Mouse (Mus musculus): ENCODE measurements around the gene P2rx4. TPM values are rescaled to one million over a fixed set of nuclear protein-coding genes. Genes with fewer than 3 reads are reported as not detected.
"Not testable (repeated sequence)": the region's sequence is repeated elsewhere in the genome, so short reads cannot be mapped to it uniquely, and the experiment has no call there.

P2rx4 gene
- 12.3 and 14.4 TPM in 2 replicates for polyA plus RNA-seq (2014; fragmentation: Nextera tagmentation; extraction: Ambion mirVana)

DNA sequence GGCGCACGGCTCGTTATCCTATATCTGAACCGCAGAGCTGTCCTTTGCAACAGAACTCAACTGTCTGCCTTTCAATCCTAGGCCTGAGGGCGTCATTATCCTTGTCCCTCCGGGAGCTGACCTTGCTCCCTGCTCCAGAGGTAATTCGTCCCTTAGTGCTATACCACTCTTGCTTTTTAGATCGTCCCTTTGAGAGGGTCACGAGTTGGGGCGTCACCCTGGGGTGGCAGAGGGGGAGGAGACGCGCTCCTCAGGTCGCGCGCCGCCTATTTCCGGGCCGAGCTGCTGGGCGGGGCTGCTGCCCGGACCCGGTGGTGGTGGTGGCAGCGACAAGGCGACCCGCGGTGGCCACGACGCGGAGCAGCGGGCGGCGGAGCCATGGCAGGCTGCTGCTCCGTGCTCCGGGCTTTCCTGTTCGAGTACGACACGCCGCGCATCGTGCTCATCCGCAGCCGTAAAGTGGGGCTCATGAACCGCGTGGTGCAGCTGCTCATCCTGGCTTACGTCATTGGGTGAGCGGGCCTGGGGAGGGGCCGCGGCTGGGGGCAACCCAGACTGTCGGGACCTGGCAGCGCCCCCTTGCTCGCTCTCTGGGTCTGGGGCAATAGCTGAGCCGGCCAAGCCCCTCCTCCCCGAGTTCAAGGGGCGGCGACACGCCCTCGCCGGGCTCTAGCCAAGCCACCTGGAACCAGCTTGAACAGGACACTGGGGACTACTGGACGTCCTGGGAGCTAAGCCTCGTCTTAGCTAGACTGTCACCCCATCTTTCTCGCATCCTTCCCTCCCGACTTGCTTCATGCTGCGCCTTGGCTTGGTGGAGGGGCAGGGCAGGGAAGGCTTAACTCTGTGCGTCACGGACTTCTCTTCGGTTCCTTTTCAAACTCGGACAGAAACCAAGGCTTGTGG lies at the start of gene P2rx4:
P2rx4 (plus strand) TSS at position 269 of the 906 bp plus-strand sequence.
- peak within 1 kb of the TSS; percentile 83 for H3K9ac ChIP-seq (replicated peaks; ENCODE audit: low read depth, low read length)
- H3K36me3 ChIP-seq (ENCODE audit: control insufficient read depth, insufficient read depth, low read length): no peaks in the 10 kb centered on the region
- peak within 1 kb of the TSS; percentile 70 for H3K4me2 ChIP-seq (ENCODE audit: low read depth, low read length)
- no peaks in the 10 kb centered on the region for H3K9me3 ChIP-seq (ENCODE audit: control insufficient read depth, low read length)
- ATAC-seq (ENCODE audit: low read depth): peak; percentile 90
- peak within 1 kb of the TSS; percentile 84 for H3K27ac ChIP-seq (ENCODE audit: low read depth, low read length)
- H3K27me3 ChIP-seq (ENCODE audit: control insufficient read depth, insufficient read depth, low read length): no peaks in the 10 kb centered on the region
- WGBS: 2% methylated on average over 64 of the region's 66 CpGs
- peaks cover 7% of the 10 kb centered on the region; the same call in 1 of the 2 replicates for H3K4me1 ChIP-seq (ENCODE audit: control insufficient read depth, insufficient read depth, low read length)
- peak within 1 kb of the TSS; percentile 56 for H3K4me3 ChIP-seq (ENCODE audit: low read depth, low read length)

DNA sequence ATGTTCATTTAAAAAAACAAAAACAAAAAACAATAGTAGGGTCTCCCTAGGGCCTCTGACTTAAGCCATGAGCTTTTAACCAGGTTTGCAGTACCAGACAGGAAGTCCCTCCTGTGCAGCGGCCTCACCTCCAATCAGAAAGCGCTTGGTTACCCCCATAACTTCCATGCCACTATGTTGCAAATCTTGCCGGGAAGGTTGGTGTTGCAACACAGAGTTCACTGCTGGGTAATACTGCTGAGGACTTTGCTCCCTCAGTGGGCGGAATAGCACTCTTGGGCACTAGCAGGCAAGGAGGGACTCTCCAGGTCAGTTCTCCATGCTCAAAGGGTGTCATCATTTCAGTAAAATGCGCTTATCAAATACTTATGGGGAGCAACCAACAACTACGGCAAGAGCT lies 44.8 kb upstream of the P2rx4 start:
- H3K4me3 ChIP-seq (ENCODE audit: low read depth, low read length): no peak overlapping the region
- no peaks in the 10 kb centered on the region for H3K27me3 ChIP-seq (ENCODE audit: control insufficient read depth, insufficient read depth, low read length)
- no peak overlapping the region for H3K9ac ChIP-seq (replicated peaks; ENCODE audit: low read depth, low read length)
- no peaks in the 10 kb centered on the region for H3K4me1 ChIP-seq (ENCODE audit: control insufficient read depth, insufficient read depth, low read length)
- WGBS: 95% methylated on average over 6 of the region's 6 CpGs
- no peaks in the 10 kb centered on the region for H3K36me3 ChIP-seq (ENCODE audit: control insufficient read depth, insufficient read depth, low read length)
- no peaks in the 10 kb centered on the region for H3K9me3 ChIP-seq (ENCODE audit: control insufficient read depth, low read length)
- H3K4me2 ChIP-seq (ENCODE audit: low read depth, low read length): no peak overlapping the region
- no peak overlapping the region for H3K27ac ChIP-seq (ENCODE audit: low read depth, low read length)
- ATAC-seq (ENCODE audit: low read depth): no peak

- no peak for ATAC-seq (ENCODE audit: low read depth)
- Histone ChIP-seq H3K4me1 (ENCODE audit: control insufficient read depth, insufficient read depth, low read length) (no peaks in the 10 kb centered on the region), H3K9ac (replicated peaks; ENCODE audit: low read depth, low read length) (no peak overlapping the region), H3K36me3 (ENCODE audit: control insufficient read depth, insufficient read depth, low read length) (no peaks in the 10 kb centered on the region), H3K27ac (ENCODE audit: low read depth, low read length) (no peak overlapping the region), H3K4me2 (ENCODE audit: low read depth, low read length) (no peak overlapping the region), H3K9me3 (ENCODE audit: control insufficient read depth, low read length) (no peaks in the 10 kb centered on the region), H3K4me3 (ENCODE audit: low read depth, low read length) (no peak overlapping the region), H3K27me3 (ENCODE audit: control insufficient read depth, insufficient read depth, low read length) (no peaks in the 10 kb centered on the region)
- 72% methylated on average over 5 of the region's 5 CpGs for WGBS
Observed at GRCm38 (mm10) chr5:122665036-122665435, 42.3 kb upstream of the P2rx4 start.

- Histone ChIP-seq H3K4me1 (ENCODE audit: control insufficient read depth, insufficient read depth, low read length) (no peaks in the 10 kb centered on the region), H3K27me3 (ENCODE audit: control insufficient read depth, insufficient read depth, low read length) (no peaks in the 10 kb centered on the region), H3K36me3 (ENCODE audit: control insufficient read depth, insufficient read depth, low read length) (no peaks in the 10 kb centered on the region), H3K9ac (replicated peaks; ENCODE audit: low read depth, low read length) (no peak overlapping the region), H3K4me2 (ENCODE audit: low read depth, low read length) (no peak overlapping the region), H3K9me3 (ENCODE audit: control insufficient read depth, low read length) (no peaks in the 10 kb centered on the region), H3K4me3 (ENCODE audit: low read depth, low read length) (no peak overlapping the region), H3K27ac (ENCODE audit: low read depth, low read length) (no peak overlapping the region)
- ATAC-seq (ENCODE audit: low read depth): no peak
- 78% methylated on average over 15 of the region's 15 CpGs for WGBS
Observed at GRCm38 (mm10) chr5:122668981-122669897, 38.1 kb upstream of the P2rx4 start.

- H3K36me3 ChIP-seq (ENCODE audit: control insufficient read depth, insufficient read depth, low read length); H3K9me3 ChIP-seq (ENCODE audit: control insufficient read depth, low read length); H3K9ac ChIP-seq (replicated peaks; ENCODE audit: low read depth, low read length); H3K4me1 ChIP-seq (ENCODE audit: control insufficient read depth, insufficient read depth, low read length); H3K4me2 ChIP-seq (ENCODE audit: low read depth, low read length); ATAC-seq (ENCODE audit: low read depth); H3K4me3 ChIP-seq (ENCODE audit: low read depth, low read length); H3K27me3 ChIP-seq (ENCODE audit: control insufficient read depth, insufficient read depth, low read length); H3K27ac ChIP-seq (ENCODE audit: low read depth, low read length): not testable (repeated sequence)
- 81% methylated on average over 7 of the region's 7 CpGs for WGBS
Observed at GRCm38 (mm10) chr5:122671641-122672040, 35.7 kb upstream of the P2rx4 start.

GRCm38 (mm10) chr5:122672298-122672697 lies 35.0 kb upstream of the P2rx4 start:
- no peak overlapping the region for H3K27ac ChIP-seq (ENCODE audit: low read depth, low read length)
- no peak overlapping the region for H3K4me3 ChIP-seq (ENCODE audit: low read depth, low read length)
- no peak for ATAC-seq (ENCODE audit: low read depth)
- H3K36me3 ChIP-seq (ENCODE audit: control insufficient read depth, insufficient read depth, low read length): no peaks in the 10 kb centered on the region
- H3K9ac ChIP-seq (replicated peaks; ENCODE audit: low read depth, low read length): no peak overlapping the region
- no peaks in the 10 kb centered on the region for H3K9me3 ChIP-seq (ENCODE audit: control insufficient read depth, low read length)
- H3K27me3 ChIP-seq (ENCODE audit: control insufficient read depth, insufficient read depth, low read length): no peaks in the 10 kb centered on the region
- WGBS: 94% methylated on average over 5 of the region's 5 CpGs
- no peak overlapping the region for H3K4me2 ChIP-seq (ENCODE audit: low read depth, low read length)
- H3K4me1 ChIP-seq (ENCODE audit: control insufficient read depth, insufficient read depth, low read length): no peaks in the 10 kb centered on the region

GRCm38 (mm10) chr5:122676002-122676401 lies 31.3 kb upstream of the P2rx4 start:
- no peaks in the 10 kb centered on the region for H3K27me3 ChIP-seq (ENCODE audit: control insufficient read depth, insufficient read depth, low read length)
- no peak overlapping the region for H3K27ac ChIP-seq (ENCODE audit: low read depth, low read length)
- 60% methylated on average over 8 of the region's 8 CpGs for WGBS
- H3K4me1 ChIP-seq (ENCODE audit: control insufficient read depth, insufficient read depth, low read length): no peaks in the 10 kb centered on the region
- H3K36me3 ChIP-seq (ENCODE audit: control insufficient read depth, insufficient read depth, low read length): no peaks in the 10 kb centered on the region
- ATAC-seq (ENCODE audit: low read depth): no peak
- no peak overlapping the region for H3K4me3 ChIP-seq (ENCODE audit: low read depth, low read length)
- H3K4me2 ChIP-seq (ENCODE audit: low read depth, low read length): no peak overlapping the region
- H3K9me3 ChIP-seq (ENCODE audit: control insufficient read depth, low read length): no peaks in the 10 kb centered on the region
- no peak overlapping the region for H3K9ac ChIP-seq (replicated peaks; ENCODE audit: low read depth, low read length)

DNA sequence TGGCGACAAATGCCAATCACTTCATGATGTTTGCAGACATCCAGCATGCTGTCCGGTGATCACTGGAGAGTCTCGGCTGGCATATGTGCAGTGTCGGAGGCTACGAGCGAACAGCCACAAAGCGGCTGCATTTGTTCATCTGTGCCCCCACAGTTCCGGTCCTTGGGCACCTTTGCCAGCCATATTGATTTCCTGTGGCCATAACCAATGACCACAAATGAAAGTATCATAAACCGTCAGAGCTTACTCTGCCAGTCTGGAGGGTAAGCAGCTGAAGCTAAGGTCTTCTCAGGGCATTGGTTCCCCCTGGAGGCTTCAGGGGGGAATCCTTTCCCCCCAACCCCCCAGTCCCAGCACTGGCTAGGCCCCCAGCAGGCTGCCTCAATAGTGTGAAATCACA lies 29.4 kb upstream of the P2rx4 start:
- WGBS: 89% methylated on average over 9 of the region's 9 CpGs
- ATAC-seq (ENCODE audit: low read depth): no peak

DNA sequence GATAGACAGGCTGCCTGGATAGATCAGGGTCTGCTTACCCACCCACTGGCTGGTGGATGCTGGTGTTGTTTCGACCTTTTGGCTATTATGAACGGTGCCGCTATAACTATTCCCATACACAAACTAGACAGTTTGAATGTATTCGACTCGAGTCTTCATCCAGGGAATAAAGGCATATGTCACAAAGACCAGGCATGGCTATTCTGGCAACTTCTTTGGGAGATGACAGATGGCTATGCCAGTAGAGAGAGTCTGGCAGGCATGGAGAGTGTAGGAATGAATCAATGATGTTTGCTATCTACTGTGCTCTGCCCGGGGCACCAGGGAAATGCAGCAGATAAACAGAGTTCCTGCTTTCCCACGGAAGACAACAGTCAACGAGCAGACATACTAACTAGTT lies 27.5 kb upstream of the P2rx4 start:
- H3K27ac ChIP-seq (ENCODE audit: low read depth, low read length): no peak overlapping the region
- 85% methylated on average over 8 of the region's 8 CpGs for WGBS
- H3K4me3 ChIP-seq (ENCODE audit: low read depth, low read length): no peak overlapping the region
- no peaks in the 10 kb centered on the region for H3K9me3 ChIP-seq (ENCODE audit: control insufficient read depth, low read length)
- no peaks in the 10 kb centered on the region for H3K27me3 ChIP-seq (ENCODE audit: control insufficient read depth, insufficient read depth, low read length)
- ATAC-seq (ENCODE audit: low read depth): no peak
- H3K4me1 ChIP-seq (ENCODE audit: control insufficient read depth, insufficient read depth, low read length): no peaks in the 10 kb centered on the region
- no peaks in the 10 kb centered on the region for H3K36me3 ChIP-seq (ENCODE audit: control insufficient read depth, insufficient read depth, low read length)
- H3K4me2 ChIP-seq (ENCODE audit: low read depth, low read length): no peak overlapping the region
- H3K9ac ChIP-seq (replicated peaks; ENCODE audit: low read depth, low read length): no peak overlapping the region

More for the DNA sequence above, 29.4 kb upstream of the P2rx4 start:
- Histone ChIP-seq H3K9me3 (ENCODE audit: control insufficient read depth, low read length) (no peaks in the 10 kb centered on the region), H3K4me1 (ENCODE audit: control insufficient read depth, insufficient read depth, low read length) (no peaks in the 10 kb centered on the region), H3K9ac (replicated peaks; ENCODE audit: low read depth, low read length) (no peak overlapping the region), H3K4me2 (ENCODE audit: low read depth, low read length) (no peak overlapping the region), H3K36me3 (ENCODE audit: control insufficient read depth, insufficient read depth, low read length) (no peaks in the 10 kb centered on the region), H3K4me3 (ENCODE audit: low read depth, low read length) (no peak overlapping the region), H3K27ac (ENCODE audit: low read depth, low read length) (no peak overlapping the region), H3K27me3 (ENCODE audit: control insufficient read depth, insufficient read depth, low read length) (no peaks in the 10 kb centered on the region)

Measured in neural tube, embryonic 14.5 days (tissue).